23 mouse cellular contexts compared by ENCODE assay signal in the genomic region with DNA sequence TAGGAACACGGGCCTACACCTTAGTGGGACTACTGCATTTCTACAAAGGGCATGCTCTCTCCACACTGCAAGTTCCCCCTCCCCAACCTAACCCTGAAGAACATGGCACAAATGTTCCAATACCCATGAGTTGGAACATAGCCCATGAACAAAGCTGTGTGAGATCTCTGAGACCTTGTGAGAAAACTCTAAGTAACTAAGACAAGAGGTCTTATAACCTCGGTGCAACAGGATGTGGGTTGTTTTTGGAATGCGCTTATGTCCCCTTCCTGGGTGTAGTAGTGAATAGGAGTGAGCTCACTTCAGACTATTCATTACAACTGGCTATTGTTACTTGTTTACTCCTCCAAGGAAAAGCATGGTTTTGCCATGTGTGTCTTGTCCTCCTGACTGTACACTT.
A peak's percentile ranks its signal among the peaks of the same experiment; 100 is the strongest.
DNase-seq lines count a peak whose midpoint lies in the region; TF ChIP-seq lines count a peak whose summit lies in the region.
"Had no signal": no experiment of that assay in that cellular context is flagged by ENCODE, and none has a peak within 500 bp of the region (broad histone marks: within the 10 kb centered on the region; RNA-seq: fewer than 3 reads in every experiment).

No protein-coding gene starts in this region.

- H3K27ac ChIP-seq in thymus, adult 2 months (ENCODE audit: control insufficient read depth, insufficient read depth, low read length) = peak overlapping the region; percentile 67
- H3K27ac ChIP-seq: embryonic facial prominence, embryonic 13.5 days; embryonic facial prominence, embryonic 15.5 days; forebrain, embryonic 10.5 days; forebrain, embryonic 12.5 days had no signal

- peaks cover 18% of the 10 kb centered on the region for H3K4me1 ChIP-seq in thymus, adult 2 months (replicated peaks; ENCODE audit: control insufficient read depth, insufficient read depth, low read length)
- H3K4me1 ChIP-seq: embryonic facial prominence, embryonic 15.5 days had no signal

- no peaks in the 10 kb centered on the region for H3K27me3 ChIP-seq in thymus, adult 2 months (ENCODE audit: control insufficient read depth, insufficient read depth, low read length)
- H3K27me3 ChIP-seq: CH12.LX; embryonic facial prominence, embryonic 13.5 days; forebrain, embryonic 12.5 days had no signal

- 34% methylated on average over 3 of the region's 3 CpGs for WGBS in thymus, adult 2 months

- H3K36me3 ChIP-seq in thymus, adult 2 months (ENCODE audit: control insufficient read depth, insufficient read depth, low read length) = no peaks in the 10 kb centered on the region
- H3K36me3 ChIP-seq: embryonic facial prominence, embryonic 15.5 days; forebrain, embryonic 10.5 days; forebrain, embryonic 12.5 days; G1E had no signal

- no peak for TF ChIP-seq POLR2A in thymus, adult 2 months (IDR thresholded peaks at IDR 0.05; ENCODE audit: control insufficient read depth, extremely low read depth, insufficient read depth, low read length, poor library complexity)

- TF ChIP-seq CTCF in thymus, adult 2 months (IDR thresholded peaks at IDR 0.05; ENCODE audit: borderline replicate concordance, control insufficient read depth, extremely low read depth, insufficient read depth, low read length, poor library complexity) = no peak

- H3K4me3 ChIP-seq in thymus, adult 2 months (ENCODE audit: control insufficient read depth, insufficient read depth, low read length) = no peak overlapping the region
- H3K4me3 ChIP-seq: embryonic facial prominence, embryonic 13.5 days; embryonic facial prominence, embryonic 15.5 days; erythroblast, embryonic 14.5 days; forebrain, embryonic 10.5 days; forebrain, embryonic 12.5 days had no signal

- no peak for DNase-seq in thymus, adult 2 months
- no peak for DNase-seq in thymus, postnatal 36 days
- DNase-seq in thymus, postnatal 14 days = peak; percentile 42
- no peak for DNase-seq in thymus, adult 18-20 months
- DNase-seq in T-cell, adult 2 months (ENCODE audit: low spot score) = peak; percentile 10
- peak; percentile 31 for DNase-seq in thymus, postnatal 25 days
- DNase-seq in lung, postnatal 36 days = no peak
- DNase-seq in kidney, adult 9 months = no peak
- DNase-seq: adrenal gland, adult 2 months; adrenal gland, postnatal 10 days; adrenal gland, postnatal 25 days; cerebellum, adult 11 months; cerebellum, adult 18-20 months; cerebellum, adult 8-10 months; cerebellum, adult 9-11 months; cerebellum, postnatal 36 days had no signal

Comparison
In these comparisons a context has a peak if more than half of its experiments do, and no peak if none do; other contexts are left out.
1. DNase-seq: peak in thymus, postnatal 14 days (single experiment), T-cell, adult 2 months (single experiment) and thymus, postnatal 25 days (single experiment); none in thymus, adult 2 months (single experiment), thymus, postnatal 36 days (0 of 2), thymus, adult 18-20 months (0 of 2), lung, postnatal 36 days (single experiment) and kidney, adult 9 months (single experiment).